Mouse (Mus musculus) liver, adult 2 months (tissue): Measurements from ENCODE around the gene Bag1.

Experiments
- CTCF ChIP-seq: fragments of 200-500 bp; IDR thresholded peaks from 2 replicates; pipeline ENCODE4 v1.5.1; 2011; ENCODE audit warnings: low read depth, low read length, control low read depth
- POLR2A ChIP-seq: fragments of 200-500 bp; IDR thresholded peaks from 2 replicates; pipeline ENCODE4 v1.6.1; 2011; ENCODE audit warnings: low read length, control low read depth; ENCODE audit not compliant: insufficient read depth; ENCODE audit errors: extremely low read depth

DNA sequence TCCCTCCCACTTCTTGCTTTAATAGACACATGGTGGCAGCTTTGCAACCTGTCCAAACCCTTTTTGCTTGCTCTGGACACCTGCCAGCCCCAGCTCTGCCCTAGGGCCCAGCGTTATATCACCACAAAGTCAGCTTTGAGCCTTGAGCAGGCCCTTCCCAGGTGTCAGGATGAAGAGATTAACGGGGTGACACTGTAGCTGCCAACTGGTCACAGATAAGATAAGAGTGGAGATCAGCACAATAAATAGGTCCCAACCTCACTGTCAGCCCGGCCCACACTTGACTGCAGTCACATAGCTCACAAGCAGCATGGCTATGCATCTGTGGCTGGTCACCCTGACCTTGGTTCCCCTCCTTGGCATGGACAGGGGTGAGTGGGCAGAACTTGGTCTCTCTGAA lies 28.3 kb downstream of the Bag1 start, which contains the start of gene Spink4:
- TF ChIP-seq CTCF (no peak), POLR2A (no peak)
